Mouse (Mus musculus): ENCODE data around the gene Ebpl. TPM values are rescaled to one million over a fixed set of nuclear protein-coding genes. Genes with fewer than 3 reads are reported as not detected.
"Not testable (repeated sequence)": the region's sequence is repeated elsewhere in the genome, so short reads cannot be mapped to it uniquely, and the experiment has no call there.

Ebpl gene
- total RNA-seq, 2 experiments from 2014 or later = 5.0 to 5.6 TPM

GRCm38 (mm10) chr14:61327618-61328450 lies 32.4 kb downstream of the Ebpl start:
- peak; percentile 83 to 94 for DNase-seq (ENCODE audit: low spot score in 2 of 2)

- DNase-seq (ENCODE audit: low spot score in 2 of 2) = not testable (repeated sequence)
These were observed 33.2 kb downstream of the Ebpl start for GRCm38 (mm10) chr14:61327007-61327406.

GRCm38 (mm10) chr14:61322740-61323139 lies 37.5 kb downstream of the Ebpl start:
- DNase-seq (ENCODE audit: low spot score in 2 of 2) = no peak

GRCm38 (mm10) chr14:61321200-61321599 lies 39.0 kb downstream of the Ebpl start:
- DNase-seq (ENCODE audit: low spot score in 2 of 2) = no peak

GRCm38 (mm10) chr14:61320765-61321164 lies 39.5 kb downstream of the Ebpl start:
- DNase-seq (ENCODE audit: low spot score in 2 of 2) = no peak

GRCm38 (mm10) chr14:61316861-61317260 lies 43.4 kb downstream of the Ebpl start:
- DNase-seq (ENCODE audit: low spot score in 2 of 2) = peak; percentile 25 to 53

GRCm38 (mm10) chr14:61310963-61311362 lies 49.3 kb downstream of the Ebpl start:
- DNase-seq (ENCODE audit: low spot score in 2 of 2) = no peak

- no peak for DNase-seq (ENCODE audit: low spot score in 2 of 2)
These were observed 50.0 kb downstream of the Ebpl start for GRCm38 (mm10) chr14:61310036-61310772.

GRCm38 (mm10) chr14:61309593-61309992 lies 50.6 kb downstream of the Ebpl start, which contains the start of gene Arl11:
TSS of gene Arl11 (plus strand) at chr14:61309753.
- DNase-seq (ENCODE audit: low spot score in 2 of 2) = no peak

- DNase-seq (ENCODE audit: low spot score in 2 of 2) = no peak
These were observed 56.1 kb downstream of the Ebpl start for GRCm38 (mm10) chr14:61303969-61304609.

GRCm38 (mm10) chr14:61302428-61302827 lies 57.8 kb downstream of the Ebpl start:
- no peak for DNase-seq (ENCODE audit: low spot score in 2 of 2)

GRCm38 (mm10) chr14:61301323-61301722 lies 58.9 kb downstream of the Ebpl start:
- DNase-seq (ENCODE audit: low spot score in 2 of 2) = no peak

- no peak for DNase-seq (ENCODE audit: low spot score in 2 of 2)
These were observed 60.4 kb downstream of the Ebpl start for GRCm38 (mm10) chr14:61299810-61300209.

- DNase-seq (ENCODE audit: low spot score in 2 of 2) = peak; percentile 58 to 63
These were observed 65.5 kb downstream of the Ebpl start for GRCm38 (mm10) chr14:61294738-61295079.

- DNase-seq (ENCODE audit: low spot score in 2 of 2) = peak; percentile 71 to 85
These were observed 66.1 kb downstream of the Ebpl start for GRCm38 (mm10) chr14:61293884-61294737.

GRCm38 (mm10) chr14:61290664-61291063 lies 69.6 kb downstream of the Ebpl start:
- DNase-seq (ENCODE audit: low spot score in 2 of 2) = no peak

- DNase-seq (ENCODE audit: low spot score in 2 of 2) = no peak
These were observed 71.5 kb downstream of the Ebpl start for GRCm38 (mm10) chr14:61288606-61289286.
